Mouse (Mus musculus): ENCODE measurements at regions not wholly inside any gene's neighbourhood (a gene's known extent, or its start where the extent isn't known, plus 50 kb on each side); places are given as distances from the start of the nearest gene placed in this dataset.

GRCm38 (mm10) chr15:27258984-27259853, 207.3 kb upstream of the Ank start:
- no peak for DNase-seq (ENCODE audit: low read depth, low spot score)

GRCm38 (mm10) chr15:27259854-27260191, 206.7 kb upstream of the Ank start:
- no peak for DNase-seq (ENCODE audit: low read depth, low spot score)

GRCm38 (mm10) chr15:27270203-27270602, 196.3 kb upstream of the Ank start:
- no peak for DNase-seq (ENCODE audit: low read depth, low spot score)

GRCm38 (mm10) chr15:27282279-27282678, 184.2 kb upstream of the Ank start:
- no peak for DNase-seq (ENCODE audit: low read depth, low spot score)

GRCm38 (mm10) chr15:27303856-27304255, 162.6 kb upstream of the Ank start:
- no peak for DNase-seq (ENCODE audit: low read depth, low spot score)

- DNase-seq (ENCODE audit: low read depth, low spot score) = no peak
Measured at GRCm38 (mm10) chr15:27304256-27304655, 162.2 kb upstream of the Ank start.

- DNase-seq (ENCODE audit: low read depth, low spot score) = no peak
Measured at GRCm38 (mm10) chr15:27305035-27305434, 161.4 kb upstream of the Ank start.

GRCm38 (mm10) chr15:27308639-27309038, 157.8 kb upstream of the Ank start:
- no peak for DNase-seq (ENCODE audit: low read depth, low spot score)

GRCm38 (mm10) chr15:27315964-27316745, 150.3 kb upstream of the Ank start:
- DNase-seq (ENCODE audit: low read depth, low spot score) = peak; percentile 46

GRCm38 (mm10) chr15:27316746-27317129, 149.7 kb upstream of the Ank start:
- DNase-seq (ENCODE audit: low read depth, low spot score) = no peak

GRCm38 (mm10) chr15:27321915-27322665, 144.4 kb upstream of the Ank start:
- no peak for DNase-seq (ENCODE audit: low read depth, low spot score)

- peak; percentile 34 for DNase-seq (ENCODE audit: low read depth, low spot score)
Measured at GRCm38 (mm10) chr15:27325847-27326548, 140.5 kb upstream of the Ank start.

- DNase-seq (ENCODE audit: low read depth, low spot score) = no peak
Measured at GRCm38 (mm10) chr15:27326549-27326876, 140.0 kb upstream of the Ank start.

- DNase-seq (ENCODE audit: low read depth, low spot score) = no peak
Measured at GRCm38 (mm10) chr15:27327744-27328143, 138.7 kb upstream of the Ank start.

GRCm38 (mm10) chr15:27328441-27328840, 138.0 kb upstream of the Ank start:
- DNase-seq (ENCODE audit: low read depth, low spot score) = no peak

GRCm38 (mm10) chr15:27340070-27340469, 126.4 kb upstream of the Ank start:
- no peak for DNase-seq (ENCODE audit: low read depth, low spot score)

- no peak for DNase-seq (ENCODE audit: low read depth, low spot score)
Measured at GRCm38 (mm10) chr15:27341518-27341976, 124.9 kb upstream of the Ank start.

- no peak for DNase-seq (ENCODE audit: low read depth, low spot score)
Measured at GRCm38 (mm10) chr15:27358441-27358840, 108.0 kb upstream of the Ank start.

GRCm38 (mm10) chr15:27359271-27359670, 107.2 kb upstream of the Ank start:
- no peak for DNase-seq (ENCODE audit: low read depth, low spot score)

GRCm38 (mm10) chr15:27374517-27374916, 92.0 kb upstream of the Ank start:
- no peak for DNase-seq (ENCODE audit: low read depth, low spot score)

- no peak for DNase-seq (ENCODE audit: low read depth, low spot score)
Measured at GRCm38 (mm10) chr15:27378601-27379094, 87.8 kb upstream of the Ank start.

Measured in c-Kit-negative CD71-positive TER-119-positive erythroid progenitor cells, embryonic 14.5 days (primary cell).